Mouse (Mus musculus): Measurements from ENCODE around the gene Zgpat.

The Zgpat gene

DNA sequence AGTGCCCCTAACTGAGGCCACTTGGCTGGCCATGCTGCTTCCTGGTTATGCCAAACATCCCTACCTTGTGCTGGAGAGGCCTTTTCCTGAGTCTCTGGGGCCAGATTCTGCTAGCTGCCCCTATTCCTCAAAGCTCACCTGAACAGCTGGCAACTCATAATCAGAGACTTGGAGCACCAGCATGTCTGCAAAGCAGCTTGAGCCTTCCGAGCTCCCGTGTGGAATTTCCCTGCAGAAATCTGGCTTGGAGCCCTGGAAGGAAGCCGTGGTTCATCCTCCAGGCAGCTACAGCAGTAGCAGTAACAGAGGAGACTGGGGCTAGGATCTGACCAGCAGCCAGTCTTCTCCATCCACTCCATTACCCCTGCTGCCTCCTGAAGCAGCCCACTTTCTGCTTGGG lies 21.2 kb downstream of the Zgpat start:
- no peak for DNase-seq (ENCODE audit: low spot score)

DNA sequence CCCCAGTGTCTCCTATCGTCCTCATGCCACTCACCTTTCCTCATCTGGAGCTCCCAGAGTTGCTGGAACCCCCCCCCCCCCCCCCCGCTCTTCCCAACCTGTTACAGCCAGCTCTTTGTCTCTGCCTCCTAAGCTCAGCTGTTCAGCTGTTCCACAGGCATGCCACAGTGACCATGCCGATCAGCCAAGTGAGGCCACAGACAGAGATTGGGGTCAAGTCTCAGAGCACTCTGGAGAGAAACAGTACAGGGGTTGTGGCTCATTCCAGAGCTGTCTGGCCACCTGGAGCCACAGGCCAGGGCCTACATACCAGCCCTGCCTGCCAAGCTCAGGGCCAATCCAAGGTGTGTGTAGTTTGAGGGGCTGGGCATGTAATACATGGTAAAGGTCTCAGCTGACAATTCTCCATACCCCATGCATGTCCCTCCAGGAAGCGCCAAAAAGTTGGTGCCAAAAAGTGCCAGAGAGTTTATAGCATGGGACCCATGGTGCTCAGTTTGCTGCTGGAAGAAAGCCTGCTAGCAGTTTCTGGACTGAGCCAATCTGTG lies 22.0 kb downstream of the Zgpat start:
- DNase-seq (ENCODE audit: low spot score): no peak

DNA sequence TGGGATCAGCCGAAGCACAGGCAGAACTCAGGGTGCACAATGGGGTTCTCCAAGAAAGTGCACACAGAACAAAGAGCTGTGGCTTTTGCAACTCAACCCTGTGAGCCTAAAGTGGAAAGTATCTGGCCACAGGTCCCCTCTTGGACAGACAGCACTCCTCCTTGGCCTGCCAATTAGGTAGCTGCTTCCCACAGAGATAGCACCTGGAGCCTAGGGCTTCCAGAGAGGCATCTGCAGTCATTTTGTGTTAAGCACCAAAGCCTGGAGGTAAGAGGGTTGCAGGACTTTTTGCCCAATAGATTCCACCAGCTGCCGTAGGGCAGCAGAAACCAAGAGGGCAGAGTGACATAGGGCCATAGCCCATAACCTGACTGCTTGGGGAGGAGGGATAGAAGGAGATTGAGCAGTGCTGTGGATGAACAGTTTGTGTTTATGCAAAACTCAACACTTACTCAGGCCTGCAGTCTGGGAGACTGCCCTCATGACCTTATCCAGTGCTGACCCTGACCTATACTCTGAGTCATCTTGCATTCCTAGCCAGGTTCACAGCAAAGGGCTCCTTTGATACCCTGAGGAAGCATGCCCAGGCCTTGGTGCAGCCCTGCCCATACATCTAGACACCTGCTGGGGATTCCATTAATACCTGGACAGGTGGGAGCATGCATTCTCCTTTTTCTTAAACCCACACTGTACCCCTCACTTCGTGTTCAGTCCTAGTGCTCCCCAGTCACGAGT lies 25.6 kb downstream of the Zgpat start:
- no peak for DNase-seq (ENCODE audit: low spot score)

DNA sequence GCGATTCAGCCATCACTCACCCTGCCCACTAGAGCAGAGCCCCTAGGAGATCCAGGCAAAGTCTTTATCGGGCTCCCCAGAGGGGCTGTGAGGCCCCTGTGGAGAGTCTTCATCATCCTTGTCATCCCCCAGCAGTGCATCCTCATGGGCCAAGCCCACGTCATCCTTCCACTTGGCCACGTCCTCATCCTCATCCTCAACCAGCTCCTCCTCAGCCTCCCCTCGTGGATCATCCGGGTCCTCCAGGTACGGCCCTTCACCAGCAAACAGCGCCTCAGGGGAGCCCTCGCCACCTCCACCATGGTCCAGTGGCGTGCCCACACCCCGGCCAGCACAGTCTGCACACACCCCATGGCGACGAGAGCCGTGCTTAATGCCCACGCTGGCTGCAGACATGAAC lies 26.3 kb downstream of the Zgpat start:
- DNase-seq (ENCODE audit: low spot score): no peak

DNA sequence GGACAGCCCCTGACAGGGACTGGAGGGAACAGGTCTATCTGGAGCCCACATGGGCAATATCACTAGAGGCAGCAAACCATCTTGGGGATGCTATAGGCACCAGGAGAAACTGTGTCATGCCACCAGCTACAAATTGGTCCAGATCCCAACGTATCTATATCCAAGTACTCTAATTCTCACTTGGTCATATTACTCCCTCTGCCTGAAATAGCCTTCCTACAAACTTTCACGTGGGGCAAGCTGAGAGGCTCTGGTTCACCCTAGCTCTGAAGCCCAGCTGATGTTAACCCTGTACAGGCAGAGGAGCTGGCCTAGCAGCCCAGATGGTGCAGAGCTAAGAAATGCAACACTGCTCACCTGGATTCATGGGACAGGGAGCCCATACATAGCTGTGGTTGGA lies 26.8 kb downstream of the Zgpat start:
- DNase-seq (ENCODE audit: low spot score): no peak

DNA sequence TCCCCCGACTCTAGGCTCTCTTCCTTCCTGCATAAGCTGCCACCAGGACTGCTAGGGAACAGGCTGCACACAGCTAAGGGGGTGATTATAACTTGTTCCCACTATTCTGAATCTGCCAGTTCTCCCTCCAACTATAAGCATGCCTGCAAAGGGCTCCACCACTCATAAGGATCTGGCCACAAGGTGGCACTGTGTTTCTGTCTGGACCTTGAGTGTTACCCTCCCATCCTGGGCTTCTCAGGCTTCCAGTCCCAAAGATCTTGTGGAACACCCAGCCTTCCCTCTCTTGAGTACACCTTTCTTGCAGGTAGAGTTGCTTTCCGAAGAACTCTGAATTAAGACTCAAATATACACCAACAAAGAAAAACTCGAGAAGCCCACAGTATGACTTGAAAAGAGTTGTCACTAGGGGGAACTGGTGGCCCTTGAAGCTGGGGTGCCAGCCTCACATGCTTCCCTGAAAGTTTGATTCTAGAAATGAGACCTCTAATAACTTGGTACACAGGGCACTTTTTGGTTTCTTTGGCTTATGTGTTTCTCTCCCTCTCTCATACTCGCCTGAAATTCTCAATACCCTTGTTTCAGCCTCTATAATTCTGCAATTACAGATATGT lies 28.0 kb downstream of the Zgpat start:
- DNase-seq (ENCODE audit: low spot score): peak; percentile 89

DNA sequence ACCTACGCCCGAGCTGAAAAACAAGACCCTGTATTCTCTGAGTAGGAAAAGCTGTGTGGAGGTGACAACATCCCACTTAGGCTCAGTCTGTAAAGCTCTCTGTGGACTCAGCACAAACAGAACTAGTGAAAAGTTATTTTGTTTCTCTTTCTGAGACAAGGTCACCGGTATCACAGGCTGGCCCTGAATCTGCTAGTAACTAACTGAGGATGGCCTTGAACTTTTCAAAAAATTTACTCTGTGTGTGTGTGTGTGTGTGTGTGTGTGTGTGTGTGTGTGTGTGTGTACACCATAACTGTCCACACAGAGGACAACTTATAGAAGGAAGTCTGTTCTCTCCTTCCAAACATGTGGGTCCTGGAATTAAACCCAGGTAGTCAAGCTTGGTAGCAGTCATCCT lies 29.4 kb downstream of the Zgpat start:
- DNase-seq (ENCODE audit: low spot score): no peak

DNA sequence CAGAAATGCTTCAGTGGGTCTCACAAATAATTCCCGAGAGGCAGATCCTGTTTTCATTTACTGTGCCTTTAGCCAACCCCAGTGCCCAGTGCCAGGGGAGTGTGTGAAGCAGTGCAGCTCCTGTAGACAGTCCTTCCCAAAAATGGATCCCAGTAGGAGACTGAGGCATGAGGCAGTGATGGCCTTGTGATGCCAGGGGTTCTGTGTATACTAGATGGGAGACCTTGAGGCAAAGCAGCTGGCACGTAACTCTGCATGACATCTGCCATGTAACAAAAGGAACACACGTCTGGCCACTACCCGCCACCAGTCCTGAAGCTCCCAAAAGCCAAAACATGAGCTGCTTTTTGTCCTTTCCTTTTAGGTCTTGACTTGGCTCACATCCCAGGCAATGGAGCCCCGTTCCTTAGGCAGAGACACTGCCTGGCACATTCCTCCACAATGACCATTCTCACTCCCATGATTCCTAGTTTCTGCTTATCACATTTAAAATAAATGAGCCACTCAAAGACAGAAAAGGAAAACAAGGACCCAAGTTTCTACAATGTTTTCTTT lies 32.6 kb downstream of the Zgpat start:
- peak; percentile 55 for DNase-seq (ENCODE audit: low spot score)

DNA sequence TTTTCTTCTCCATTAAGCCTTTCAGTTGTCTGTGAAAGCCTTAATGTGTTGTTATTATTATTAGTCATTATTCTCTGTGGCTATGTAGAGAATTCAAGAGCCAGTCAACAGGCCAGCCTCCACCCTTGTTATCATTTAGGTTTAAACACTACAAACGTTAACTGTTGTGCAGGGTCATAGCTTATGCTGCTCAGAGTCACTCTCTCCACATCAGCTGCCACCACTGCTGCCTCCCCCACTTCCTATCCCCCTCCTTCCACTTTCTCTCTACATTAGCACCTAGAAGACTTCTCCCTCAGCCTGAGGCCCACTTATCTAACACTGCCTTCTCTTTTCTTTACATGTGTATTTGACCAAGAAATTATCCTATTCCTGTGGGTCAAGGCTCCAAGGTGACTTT lies 36.8 kb downstream of the Zgpat start:
- DNase-seq (ENCODE audit: low spot score): no peak

DNA sequence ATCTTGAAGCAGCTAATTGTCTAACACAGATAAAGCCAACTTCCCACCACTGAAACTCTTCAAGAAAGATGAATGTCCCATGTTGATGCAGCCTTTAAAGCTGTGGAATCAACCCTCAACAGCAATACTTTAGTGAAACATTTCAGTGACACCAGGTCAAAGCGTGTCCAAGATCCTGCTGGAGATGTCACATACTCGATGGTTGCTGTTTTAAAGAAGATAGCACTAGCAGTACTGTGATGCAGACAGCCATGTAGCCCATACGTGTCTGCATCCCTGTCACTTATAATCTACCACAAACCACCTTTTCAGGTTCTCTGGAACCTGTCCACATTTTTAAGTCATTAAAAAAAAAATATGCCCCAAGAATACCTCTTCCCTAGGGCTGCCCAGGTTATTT lies 39.0 kb downstream of the Zgpat start:
- no peak for DNase-seq (ENCODE audit: low spot score)

DNA sequence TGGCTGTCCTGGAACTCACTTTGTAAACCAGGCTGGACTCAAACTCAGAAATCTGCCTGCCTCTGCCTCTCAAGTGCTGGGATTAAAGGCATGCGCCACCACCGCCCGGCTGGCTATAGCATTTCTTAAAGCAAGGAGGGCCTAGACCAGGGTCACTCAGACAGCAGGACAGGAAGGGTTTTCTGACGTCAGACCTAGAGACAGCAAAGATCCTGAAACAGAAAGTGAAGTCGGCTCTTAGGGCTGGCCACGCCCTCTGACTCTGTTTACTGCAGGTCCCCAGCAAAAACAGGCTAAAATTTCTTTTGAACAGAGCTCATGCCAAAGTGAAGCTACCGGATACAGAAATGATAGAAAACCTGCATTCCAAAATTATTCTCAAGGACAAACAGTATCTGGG lies 44.9 kb downstream of the Zgpat start:
- no peak for DNase-seq (ENCODE audit: low spot score)

DNA sequence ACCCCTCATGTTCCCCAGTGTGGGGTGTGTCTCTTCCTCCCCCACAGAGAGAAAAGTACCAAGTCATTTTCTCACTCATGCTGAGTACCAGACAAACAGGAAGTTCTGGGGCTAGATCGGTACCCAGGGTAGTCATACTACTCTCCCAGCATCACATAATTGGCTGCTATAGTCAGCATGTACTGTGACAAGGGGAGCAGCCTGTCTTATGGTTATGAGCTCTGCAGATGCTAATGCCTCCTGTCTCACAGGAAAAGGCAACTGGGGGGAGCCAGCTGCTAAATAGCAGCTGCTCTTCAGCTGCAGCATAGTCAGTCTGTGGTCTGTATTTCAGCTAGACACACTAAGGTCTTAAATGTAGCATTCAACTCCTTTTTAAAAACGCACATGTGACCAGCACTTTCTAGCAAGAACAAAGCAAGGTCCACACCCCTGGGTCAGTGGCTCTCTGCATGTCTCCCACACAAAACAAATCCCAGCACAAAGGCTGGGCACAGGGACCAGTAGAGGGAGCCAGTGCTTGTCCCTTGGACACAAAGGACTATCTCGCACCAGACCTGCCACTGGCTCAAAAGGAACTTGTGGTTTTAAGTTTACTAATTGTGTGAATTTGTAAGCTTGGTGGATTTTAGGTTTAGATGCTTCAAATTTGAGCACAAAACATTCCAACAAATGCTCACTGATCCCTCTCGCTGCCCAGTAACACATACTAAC lies 46.2 kb downstream of the Zgpat start:
- DNase-seq (ENCODE audit: low spot score): peak; percentile 87

DNA sequence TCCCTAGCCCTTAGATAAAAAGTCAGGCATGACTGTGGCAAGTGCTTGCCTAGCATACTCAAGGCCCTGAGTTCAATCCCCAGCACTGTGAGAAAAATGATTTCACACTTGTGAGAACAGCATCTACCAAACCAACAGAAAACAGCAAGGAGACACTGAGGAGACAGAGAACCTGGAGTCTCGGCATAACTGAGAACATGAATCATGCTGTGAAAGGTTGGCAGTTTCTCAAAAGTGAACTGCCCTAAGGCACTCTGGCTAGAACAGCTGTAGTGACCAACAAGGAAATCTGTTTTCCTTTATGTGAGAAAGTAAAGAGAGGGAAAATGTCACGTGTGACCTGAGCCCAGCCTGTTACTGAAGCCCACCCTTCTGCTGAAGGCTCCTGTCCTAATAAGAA lies 48.4 kb downstream of the Zgpat start:
- peak; percentile 30 for DNase-seq (ENCODE audit: low spot score)

DNA sequence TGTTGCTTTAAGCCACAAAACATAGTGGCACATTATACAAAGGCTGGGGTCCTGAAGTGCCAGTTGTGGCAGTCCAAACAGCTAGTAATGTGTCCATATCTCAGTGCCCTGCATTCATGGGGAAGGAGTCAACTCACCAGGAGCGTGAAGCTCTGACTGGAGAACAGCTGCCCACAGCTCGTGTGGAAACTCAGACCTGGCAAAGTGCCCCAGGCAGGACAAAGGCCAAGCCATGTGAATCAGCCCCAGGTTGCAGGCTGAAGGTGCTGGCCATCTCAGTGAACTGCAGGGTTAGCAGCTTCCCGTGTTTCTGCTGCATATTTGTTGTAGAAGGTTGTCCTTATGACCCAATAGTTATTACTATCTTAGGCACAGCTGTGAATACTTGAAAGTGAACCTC lies 51.2 kb downstream of the Zgpat start:
- DNase-seq (ENCODE audit: low spot score): peak; percentile 71

DNA sequence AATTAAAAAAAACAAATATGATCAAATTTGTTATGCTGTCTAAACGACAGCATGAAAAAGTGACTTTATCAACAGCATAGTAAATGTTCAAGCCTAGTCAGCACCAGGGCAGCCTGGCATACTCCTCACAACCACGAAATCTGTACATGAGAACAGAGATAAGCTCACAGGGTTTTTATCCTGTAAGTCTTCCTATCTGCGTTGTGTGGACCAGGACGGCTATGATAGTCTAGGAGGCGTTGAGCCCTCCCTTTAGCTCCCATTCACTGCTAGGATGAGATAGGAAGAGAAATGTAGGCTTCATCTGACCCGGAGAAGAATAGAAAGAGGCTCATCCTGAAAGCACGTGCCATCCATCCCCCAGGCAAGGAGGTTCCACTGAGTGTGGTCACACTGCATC lies 54.6 kb downstream of the Zgpat start:
- no peak for DNase-seq (ENCODE audit: low spot score)

DNA sequence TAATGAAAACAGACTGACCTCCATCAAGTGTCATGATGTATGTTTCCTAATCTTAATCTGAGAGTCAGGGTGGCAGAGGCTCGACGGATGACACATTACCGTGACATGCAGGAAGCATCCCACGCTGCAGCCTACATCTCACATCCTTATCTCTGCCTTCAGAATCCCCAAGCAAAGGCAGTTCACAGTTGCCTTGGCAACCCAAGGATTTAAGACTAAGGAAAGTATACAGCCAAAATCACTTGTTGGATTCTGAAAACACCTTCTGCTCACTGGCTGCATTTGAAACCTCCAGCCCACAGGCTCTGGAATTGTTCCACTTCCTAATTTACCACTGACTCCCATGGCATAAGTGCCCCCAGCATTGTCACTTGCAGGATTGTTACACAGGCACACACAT lies 55.7 kb downstream of the Zgpat start:
- no peak for DNase-seq (ENCODE audit: low spot score)

DNA sequence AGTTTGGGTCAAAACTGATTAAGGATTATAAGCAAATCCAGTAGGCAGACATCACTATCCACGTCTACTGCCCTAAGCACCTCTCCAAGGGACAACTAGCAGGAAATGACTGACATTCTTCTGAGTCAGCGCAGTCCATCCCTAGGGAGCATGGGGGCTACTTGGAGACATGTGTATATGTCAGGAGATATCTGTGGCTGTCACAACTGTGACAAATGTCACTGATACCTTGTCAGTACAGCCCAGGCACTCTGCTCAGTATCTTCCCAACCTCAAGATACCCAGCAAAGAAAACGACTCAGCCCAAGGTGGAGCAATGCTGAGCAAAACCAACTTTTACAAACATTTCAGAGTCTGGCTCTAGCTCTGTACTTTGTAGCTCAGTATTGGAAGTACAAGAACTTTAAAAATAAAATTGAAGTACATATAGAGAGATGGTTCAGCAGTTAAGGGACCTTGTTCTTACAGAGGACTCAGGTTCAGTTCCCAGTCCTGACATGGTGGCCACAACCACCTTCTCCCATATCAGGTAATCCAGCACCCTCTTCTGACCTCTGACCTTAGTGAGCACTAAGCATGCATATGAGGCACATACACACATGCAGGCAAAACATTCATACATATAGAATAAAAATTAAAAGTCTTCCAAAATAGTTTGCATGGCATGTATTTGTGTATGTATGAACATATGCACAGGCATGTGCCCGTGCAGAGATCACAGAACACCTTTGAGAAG lies 56.3 kb downstream of the Zgpat start:
- DNase-seq (ENCODE audit: low spot score): no peak

DNA sequence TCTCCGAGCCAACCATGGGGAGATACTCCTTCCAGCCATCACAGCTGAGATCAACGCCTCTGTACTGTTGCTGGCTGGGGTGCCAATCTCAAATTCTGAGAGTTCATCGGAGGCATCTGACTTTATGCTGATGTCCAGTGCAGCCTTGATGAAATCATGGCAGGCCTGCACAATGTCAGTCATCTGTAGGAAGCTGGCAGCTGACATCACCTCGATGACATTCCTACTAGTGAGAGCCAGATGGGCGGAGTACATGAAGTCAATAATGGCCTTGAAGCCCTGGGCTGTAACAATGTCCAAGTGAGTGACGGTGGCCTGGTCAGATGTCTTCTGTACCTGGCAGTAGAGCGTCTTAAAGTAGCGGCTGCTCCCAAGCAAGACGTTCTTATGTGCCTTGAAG lies 59.1 kb downstream of the Zgpat start:
- DNase-seq (ENCODE audit: low spot score): peak; percentile 73
